Comparison of ENCODE assay signal across 11 mouse cellular contexts in genomic region chr13:45749937-45750336, GRCm38 (mm10).
DNase-seq lines count a peak whose midpoint lies in the region; ATAC-seq and TF ChIP-seq lines count a peak whose summit lies in the region.
"Had no signal": no experiment of that assay in that cellular context is flagged by ENCODE, and none has a peak within 500 bp of the region (broad histone marks: within the 10 kb centered on the region; RNA-seq: fewer than 3 reads in every experiment).

No protein-coding gene starts in this region.

- no peak overlapping the region for H3K9ac ChIP-seq in midbrain, postnatal 0 days (replicated peaks; ENCODE audit: low read length, poor library complexity, severe bottlenecking)
- no peak overlapping the region for H3K9ac ChIP-seq in stomach, postnatal 0 days (ENCODE audit: low read length)
- H3K9ac ChIP-seq: embryonic facial prominence, embryonic 13.5 days; lung, embryonic 14.5 days; neural tube, embryonic 12.5 days had no signal

- H3K27me3 ChIP-seq in midbrain, embryonic 10.5 days (ENCODE audit: low read depth, poor library complexity, severe bottlenecking), result no peaks in the 10 kb centered on the region
- H3K27me3 ChIP-seq in midbrain, postnatal 0 days (ENCODE audit: insufficient read depth, low read length), result no peaks in the 10 kb centered on the region
- H3K27me3 ChIP-seq in stomach, postnatal 0 days (ENCODE audit: control insufficient read depth, insufficient read depth, low read length), result no peaks in the 10 kb centered on the region
- H3K27me3 ChIP-seq: embryonic facial prominence, embryonic 13.5 days; neural tube, embryonic 12.5 days had no signal

- peaks cover 15% of the 10 kb centered on the region for H3K4me1 ChIP-seq in midbrain, embryonic 10.5 days
- H3K4me1 ChIP-seq in midbrain, postnatal 0 days (ENCODE audit: insufficient read depth, low read length), result no peaks in the 10 kb centered on the region
- peaks cover 16% of the 10 kb centered on the region for H3K4me1 ChIP-seq in embryonic fibroblast, embryonic 13.5 days (ENCODE audit: control insufficient read depth, insufficient read depth, low read length)
- peaks cover 6% of the 10 kb centered on the region; the same call in 1 of the 2 replicates for H3K4me1 ChIP-seq in stomach, postnatal 0 days (replicated peaks; ENCODE audit: control insufficient read depth, insufficient read depth)

- no peak overlapping the region for H3K4me2 ChIP-seq in midbrain, postnatal 0 days (ENCODE audit: low read depth, low read length, poor library complexity, severe bottlenecking)
- no peak overlapping the region for H3K4me2 ChIP-seq in stomach, postnatal 0 days (replicated peaks; ENCODE audit: low read depth)
- H3K4me2 ChIP-seq: embryonic facial prominence, embryonic 13.5 days; lung, embryonic 14.5 days; neural tube, embryonic 12.5 days had no signal

- TF ChIP-seq EP300 in stomach, postnatal 0 days (optimal IDR thresholded peaks at IDR 0.05), result no peak

- DNase-seq in midbrain, embryonic 10.5 days (ENCODE audit: low spot score), result no peak
- DNase-seq in midbrain, postnatal 0 days (ENCODE audit: low spot score), result no peak
- DNase-seq in stomach, postnatal 0 days (ENCODE audit: low spot score), result no peak
- no peak for DNase-seq in thymus, postnatal 10 days (ENCODE audit: low spot score in 2 of 2)
- no peak for DNase-seq in gastrocnemius, adult 8-10 months (ENCODE audit: low spot score in 2 of 2)
- DNase-seq in natural killer cell, adult 2 months (ENCODE audit: low spot score in 2 of 2), result no peak
- DNase-seq: lung, embryonic 14.5 days had no signal

- H3K9me3 ChIP-seq in midbrain, embryonic 10.5 days (replicated peaks), result no peaks in the 10 kb centered on the region
- H3K9me3 ChIP-seq in midbrain, postnatal 0 days (ENCODE audit: low read length), result no peaks in the 10 kb centered on the region
- no peaks in the 10 kb centered on the region for H3K9me3 ChIP-seq in stomach, postnatal 0 days (ENCODE audit: control insufficient read depth, low read length)
- H3K9me3 ChIP-seq: embryonic facial prominence, embryonic 13.5 days; neural tube, embryonic 12.5 days had no signal

- no peak for TF ChIP-seq POLR2A in embryonic fibroblast, embryonic 13.5 days (IDR thresholded peaks at IDR 0.05; ENCODE audit: low read depth, low read length)

- ATAC-seq in midbrain, postnatal 0 days (ENCODE audit: low FRiP score), result no peak
- ATAC-seq in hematopoietic stem cell, adult 5-6 weeks (replicated peaks in 1 of 2; ENCODE audit: insufficient read depth in 1 of 2, low FRiP score in 2 of 2, low TSS enrichment in 1 of 2, low read depth in 1 of 2, poor library complexity in 2 of 2, severe bottlenecking in 2 of 2), result peak; percentile 50 to 54
- ATAC-seq in stomach, postnatal 0 days (ENCODE audit: low FRiP score, low TSS enrichment), result no peak

- WGBS in midbrain, embryonic 10.5 days, result 62% methylated on average over 1 of the region's 1 CpGs
- WGBS in midbrain, postnatal 0 days, result 75% methylated on average over 1 of the region's 1 CpGs
- WGBS in stomach, postnatal 0 days, result 32% methylated on average over 1 of the region's 1 CpGs

- no peak overlapping the region for H3K4me3 ChIP-seq in midbrain, embryonic 10.5 days
- H3K4me3 ChIP-seq in midbrain, postnatal 0 days (ENCODE audit: low read depth, low read length), result no peak overlapping the region
- no peak overlapping the region for H3K4me3 ChIP-seq in embryonic fibroblast, embryonic 13.5 days (ENCODE audit: insufficient read depth, low read length)
- H3K4me3 ChIP-seq in stomach, postnatal 0 days (ENCODE audit: low read depth, low read length), result no peak overlapping the region
- H3K4me3 ChIP-seq: embryonic facial prominence, embryonic 13.5 days; neural tube, embryonic 12.5 days had no signal

- H3K27ac ChIP-seq in midbrain, embryonic 10.5 days (replicated peaks), result peak overlapping the region; percentile 46; the same call in 1 of the 2 replicates
- no peak overlapping the region for H3K27ac ChIP-seq in midbrain, postnatal 0 days (ENCODE audit: low read depth, low read length)
- H3K27ac ChIP-seq in embryonic fibroblast, embryonic 13.5 days (ENCODE audit: insufficient read depth, low read length), result peak overlapping the region; percentile 86
- H3K27ac ChIP-seq in stomach, postnatal 0 days (replicated peaks), result peak overlapping the region; percentile 53; the same call in 1 of the 2 replicates
- H3K27ac ChIP-seq: neural tube, embryonic 12.5 days had no signal

- H3K36me3 ChIP-seq in midbrain, embryonic 10.5 days, result no peaks in the 10 kb centered on the region
- no peaks in the 10 kb centered on the region for H3K36me3 ChIP-seq in midbrain, postnatal 0 days (ENCODE audit: insufficient read depth, low read length)
- no peaks in the 10 kb centered on the region for H3K36me3 ChIP-seq in stomach, postnatal 0 days (ENCODE audit: control insufficient read depth, insufficient read depth, low read length)
- H3K36me3 ChIP-seq: embryonic facial prominence, embryonic 13.5 days; neural tube, embryonic 12.5 days had no signal

- TF ChIP-seq CTCF in midbrain, postnatal 0 days (IDR thresholded peaks at IDR 0.05), result no peak
- no peak for TF ChIP-seq CTCF in embryonic fibroblast, embryonic 13.5 days (IDR thresholded peaks at IDR 0.05; ENCODE audit: borderline replicate concordance, insufficient read depth, low read length)
- TF ChIP-seq CTCF in stomach, postnatal 0 days (IDR thresholded peaks at IDR 0.05; ENCODE audit: low read depth), result no peak

Comparison
In these comparisons a context has a peak if more than half of its experiments do, and no peak if none do; other contexts are left out.
1. ATAC-seq: peak in hematopoietic stem cell, adult 5-6 weeks (2 of 2); none in midbrain, postnatal 0 days (single experiment) and stomach, postnatal 0 days (single experiment).